Mouse (Mus musculus): Measurements from ENCODE around the gene Cox10.

The Cox10 gene

GRCm38 (mm10) chr11:64002629-64003028 is 76.6 kb downstream of the Cox10 start:
- DNase-seq (ENCODE audit: extremely low spot score, low read depth, low spot score), result no peak

- no peak for DNase-seq (ENCODE audit: extremely low spot score, low read depth, low spot score)
Measured at GRCm38 (mm10) chr11:64001111-64001510, 78.2 kb downstream of the Cox10 start.

GRCm38 (mm10) chr11:64000200-64000794 is 79.0 kb downstream of the Cox10 start:
- no peak for DNase-seq (ENCODE audit: extremely low spot score, low read depth, low spot score)

- DNase-seq (ENCODE audit: extremely low spot score, low read depth, low spot score), result no peak
Measured at GRCm38 (mm10) chr11:63999431-63999830, 79.8 kb downstream of the Cox10 start.

- no peak for DNase-seq (ENCODE audit: extremely low spot score, low read depth, low spot score)
Measured at GRCm38 (mm10) chr11:63991958-63992357, 87.3 kb downstream of the Cox10 start.

- DNase-seq (ENCODE audit: extremely low spot score, low read depth, low spot score), result no peak
Measured at GRCm38 (mm10) chr11:63990759-63991158, 88.5 kb downstream of the Cox10 start.

- no peak for DNase-seq (ENCODE audit: extremely low spot score, low read depth, low spot score)
Measured at GRCm38 (mm10) chr11:63990311-63990710, 89.0 kb downstream of the Cox10 start.

GRCm38 (mm10) chr11:63988991-63989860 is 90.0 kb downstream of the Cox10 start:
- no peak for DNase-seq (ENCODE audit: extremely low spot score, low read depth, low spot score)

GRCm38 (mm10) chr11:63988031-63988665 is 91.1 kb downstream of the Cox10 start:
- no peak for DNase-seq (ENCODE audit: extremely low spot score, low read depth, low spot score)

- DNase-seq (ENCODE audit: extremely low spot score, low read depth, low spot score), result no peak
Measured at GRCm38 (mm10) chr11:63986710-63987109, 92.6 kb downstream of the Cox10 start.

GRCm38 (mm10) chr11:63985481-63985880 is 93.8 kb downstream of the Cox10 start:
- no peak for DNase-seq (ENCODE audit: extremely low spot score, low read depth, low spot score)

- DNase-seq (ENCODE audit: extremely low spot score, low read depth, low spot score), result no peak
Measured at GRCm38 (mm10) chr11:63984622-63985168, 94.6 kb downstream of the Cox10 start.

- DNase-seq (ENCODE audit: extremely low spot score, low read depth, low spot score), result no peak
Measured at GRCm38 (mm10) chr11:63977741-63978140, 101.5 kb downstream of the Cox10 start.

GRCm38 (mm10) chr11:63976775-63977174 is 102.5 kb downstream of the Cox10 start:
- no peak for DNase-seq (ENCODE audit: extremely low spot score, low read depth, low spot score)

GRCm38 (mm10) chr11:63975260-63975899 is 103.9 kb downstream of the Cox10 start:
- DNase-seq (ENCODE audit: extremely low spot score, low read depth, low spot score), result no peak

- no peak for DNase-seq (ENCODE audit: extremely low spot score, low read depth, low spot score)
Measured at GRCm38 (mm10) chr11:63973973-63974372, 105.3 kb downstream of the Cox10 start.

GRCm38 (mm10) chr11:63971462-63971861 is 107.8 kb downstream of the Cox10 start:
- no peak for DNase-seq (ENCODE audit: extremely low spot score, low read depth, low spot score)

- DNase-seq (ENCODE audit: extremely low spot score, low read depth, low spot score), result no peak
Measured at GRCm38 (mm10) chr11:63970818-63971217, 108.5 kb downstream of the Cox10 start.

GRCm38 (mm10) chr11:63969205-63969910 is 109.9 kb downstream of the Cox10 start:
- no peak for DNase-seq (ENCODE audit: extremely low spot score, low read depth, low spot score)

GRCm38 (mm10) chr11:63968388-63969035 is 110.8 kb downstream of the Cox10 start:
- no peak for DNase-seq (ENCODE audit: extremely low spot score, low read depth, low spot score)

Data from hindlimb bud, embryonic 11.5 days (tissue).